Mouse (Mus musculus): ENCODE data around the gene Gcnt2. TPM values are rescaled to one million over a fixed set of nuclear protein-coding genes. Genes with fewer than 3 reads are reported as not detected.

Gcnt2 gene
- polyA plus RNA-seq, 1 experiment: 2.0 TPM

GRCm38 (mm10) chr13:40901263-40901662, 41.7 kb downstream of the Gcnt2 start:
- H3K27me3 ChIP-seq (ENCODE audit: control insufficient read depth, insufficient read depth, low read length): no peaks in the 10 kb centered on the region
- 81% methylated on average over 5 of the region's 5 CpGs for WGBS
- H3K4me1 ChIP-seq (ENCODE audit: control insufficient read depth, insufficient read depth, insufficient read length): no peaks in the 10 kb centered on the region
- no peak overlapping the region for H3K4me3 ChIP-seq (ENCODE audit: extremely low read depth, insufficient read depth, insufficient read length)
- TF ChIP-seq POLR2A (IDR thresholded peaks at IDR 0.05; ENCODE audit: low read depth, low read length): no peak
- DNase-seq (ENCODE audit: low read depth in 1 of 2, low spot score in 2 of 2): no peak
- H3K36me3 ChIP-seq (ENCODE audit: control insufficient read depth, insufficient read depth, low read length): no peaks in the 10 kb centered on the region
- H3K27ac ChIP-seq (ENCODE audit: insufficient read depth, low read length): no peak overlapping the region

DNA sequence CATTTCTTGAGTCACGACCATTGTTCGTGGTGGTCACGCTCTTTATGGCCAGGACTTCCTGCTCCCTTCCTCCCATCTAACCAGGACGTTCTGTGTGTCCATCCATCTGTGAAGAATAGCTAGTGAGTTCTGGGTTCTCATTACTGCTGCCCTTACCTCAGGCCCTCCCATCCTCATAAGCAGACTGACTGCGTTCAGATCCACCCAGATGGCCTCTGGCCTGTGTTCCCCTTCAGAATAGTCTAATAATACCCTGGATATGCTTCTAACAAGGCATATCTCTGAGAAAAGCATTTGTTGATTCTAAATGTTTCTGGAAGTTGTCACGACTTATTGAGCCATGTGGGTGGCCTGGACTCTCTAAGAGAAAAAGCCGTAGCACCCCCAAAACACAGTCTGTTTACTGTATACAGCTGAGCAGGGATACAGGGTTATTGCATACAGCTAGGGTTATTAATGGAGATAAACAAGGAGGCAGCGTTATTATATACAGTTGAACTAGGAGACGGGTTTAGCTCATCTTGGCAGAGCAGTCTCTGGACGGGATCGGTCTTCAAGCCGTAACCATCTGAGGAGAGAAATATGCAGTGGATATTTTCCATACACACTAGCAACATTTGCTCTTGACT, 42.4 kb downstream of the Gcnt2 start:
- DNase-seq (ENCODE audit: low read depth in 1 of 2, low spot score in 2 of 2): no peak
- Histone ChIP-seq H3K27ac (ENCODE audit: insufficient read depth, low read length) (no peak overlapping the region), H3K4me3 (ENCODE audit: extremely low read depth, insufficient read depth, insufficient read length) (no peak overlapping the region), H3K36me3 (ENCODE audit: control insufficient read depth, insufficient read depth, low read length) (no peaks in the 10 kb centered on the region), H3K4me1 (ENCODE audit: control insufficient read depth, insufficient read depth, insufficient read length) (no peaks in the 10 kb centered on the region), H3K27me3 (ENCODE audit: control insufficient read depth, insufficient read depth, low read length) (no peaks in the 10 kb centered on the region)
- TF ChIP-seq POLR2A (IDR thresholded peaks at IDR 0.05; ENCODE audit: low read depth, low read length) (no peak), CTCF (IDR thresholded peaks at IDR 0.05; ENCODE audit: extremely low read depth, insufficient read depth, insufficient read length, insufficient replicate concordance) (no peak)
- 71% methylated on average over 12 of the region's 12 CpGs for WGBS

DNA sequence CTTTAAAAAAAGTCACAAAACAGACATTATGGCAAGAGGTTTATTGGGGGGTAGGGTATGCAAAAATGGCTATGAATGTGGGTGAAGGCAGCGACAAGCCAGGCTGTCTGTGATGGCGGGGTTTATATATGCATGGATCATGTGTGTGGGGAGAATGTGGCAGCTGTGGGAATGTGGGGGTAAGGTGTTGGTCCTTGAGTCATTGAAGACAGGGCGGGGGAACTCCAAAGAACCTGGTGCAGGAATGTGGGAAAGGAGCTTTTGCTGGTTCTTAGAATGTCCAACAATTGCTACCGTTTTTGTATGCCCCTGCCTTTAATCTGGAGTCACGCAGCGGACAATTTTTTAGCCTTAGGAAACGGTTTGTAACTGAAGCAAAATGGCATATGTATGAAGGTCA, 44.5 kb downstream of the Gcnt2 start:
- H3K36me3 ChIP-seq (ENCODE audit: control insufficient read depth, insufficient read depth, low read length): no peaks in the 10 kb centered on the region
- DNase-seq (ENCODE audit: low read depth in 1 of 2, low spot score in 2 of 2): no peak
- WGBS: 93% methylated on average over 7 of the region's 7 CpGs

DNA sequence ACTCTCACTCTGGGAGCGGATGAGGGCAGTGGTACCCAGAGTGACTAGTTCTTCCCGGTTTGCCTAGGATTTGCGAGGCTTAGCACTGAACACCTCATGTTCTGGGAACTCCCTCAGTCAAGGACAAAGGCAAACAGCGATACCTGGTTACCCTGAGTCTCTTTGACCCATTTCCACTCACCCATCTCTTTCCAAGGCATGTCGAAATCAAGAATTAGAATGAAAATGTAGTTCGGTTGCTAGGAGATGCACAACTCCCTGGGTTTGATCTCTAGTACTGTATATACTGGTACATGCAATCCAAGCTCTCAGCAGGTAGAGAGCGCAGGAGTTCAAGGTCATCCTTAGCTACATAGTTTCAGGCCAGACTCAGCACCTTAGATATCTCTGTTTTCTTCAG, 47.0 kb downstream of the Gcnt2 start:
- Histone ChIP-seq H3K36me3 (ENCODE audit: control insufficient read depth, insufficient read depth, low read length) (no peaks in the 10 kb centered on the region), H3K27me3 (ENCODE audit: control insufficient read depth, insufficient read depth, low read length) (no peaks in the 10 kb centered on the region), H3K4me3 (ENCODE audit: extremely low read depth, insufficient read depth, insufficient read length) (no peak overlapping the region), H3K4me1 (ENCODE audit: control insufficient read depth, insufficient read depth, insufficient read length) (no peaks in the 10 kb centered on the region), H3K27ac (ENCODE audit: insufficient read depth, low read length) (no peak overlapping the region)
- DNase-seq (ENCODE audit: low read depth in 1 of 2, low spot score in 2 of 2): no peak
- 86% methylated on average over 7 of the region's 7 CpGs for WGBS
- TF ChIP-seq POLR2A (IDR thresholded peaks at IDR 0.05; ENCODE audit: low read depth, low read length): no peak
- TF ChIP-seq CTCF (IDR thresholded peaks at IDR 0.05; ENCODE audit: extremely low read depth, insufficient read depth, insufficient read length, insufficient replicate concordance): no peak

More for the DNA sequence above, 44.5 kb downstream of the Gcnt2 start:
- H3K27ac ChIP-seq (ENCODE audit: insufficient read depth, low read length): no peak overlapping the region
- no peaks in the 10 kb centered on the region for H3K4me1 ChIP-seq (ENCODE audit: control insufficient read depth, insufficient read depth, insufficient read length)
- H3K27me3 ChIP-seq (ENCODE audit: control insufficient read depth, insufficient read depth, low read length): no peaks in the 10 kb centered on the region
- TF ChIP-seq POLR2A (IDR thresholded peaks at IDR 0.05; ENCODE audit: low read depth, low read length) (no peak), CTCF (IDR thresholded peaks at IDR 0.05; ENCODE audit: extremely low read depth, insufficient read depth, insufficient read length, insufficient replicate concordance) (no peak)
- H3K4me3 ChIP-seq (ENCODE audit: extremely low read depth, insufficient read depth, insufficient read length): no peak overlapping the region

DNA sequence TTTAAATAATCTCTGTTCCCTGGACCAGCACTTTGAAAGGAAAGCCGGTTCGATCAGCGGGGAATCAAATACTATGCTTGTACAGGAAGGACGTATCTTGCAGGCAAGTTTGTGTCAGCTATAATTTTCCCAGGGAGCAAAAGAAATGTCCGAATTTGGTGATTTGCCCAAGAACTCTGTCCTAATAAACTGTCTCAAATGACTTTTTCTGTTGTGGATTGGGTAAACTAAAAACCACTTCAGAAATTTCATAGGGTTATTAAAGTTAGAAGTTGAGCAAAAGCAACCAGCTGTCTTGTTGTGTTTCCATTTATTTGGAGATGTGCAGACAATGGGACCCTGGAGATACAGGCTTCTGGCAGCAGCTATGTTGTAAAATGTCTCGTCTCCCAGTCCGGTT, 47.7 kb downstream of the Gcnt2 start:
- WGBS: 61% methylated on average over 7 of the region's 7 CpGs
- H3K27me3 ChIP-seq (ENCODE audit: control insufficient read depth, insufficient read depth, low read length): no peaks in the 10 kb centered on the region
- DNase-seq (ENCODE audit: low read depth in 1 of 2, low spot score in 2 of 2): no peak
- no peak overlapping the region for H3K4me3 ChIP-seq (ENCODE audit: extremely low read depth, insufficient read depth, insufficient read length)
- no peak overlapping the region for H3K27ac ChIP-seq (ENCODE audit: insufficient read depth, low read length)
- TF ChIP-seq POLR2A (IDR thresholded peaks at IDR 0.05; ENCODE audit: low read depth, low read length): no peak
- TF ChIP-seq CTCF (IDR thresholded peaks at IDR 0.05; ENCODE audit: extremely low read depth, insufficient read depth, insufficient read length, insufficient replicate concordance): no peak
- no peaks in the 10 kb centered on the region for H3K4me1 ChIP-seq (ENCODE audit: control insufficient read depth, insufficient read depth, insufficient read length)
- H3K36me3 ChIP-seq (ENCODE audit: control insufficient read depth, insufficient read depth, low read length): no peaks in the 10 kb centered on the region

- Histone ChIP-seq H3K4me3 (ENCODE audit: extremely low read depth, insufficient read depth, insufficient read length) (no peak overlapping the region), H3K4me1 (ENCODE audit: control insufficient read depth, insufficient read depth, insufficient read length) (no peaks in the 10 kb centered on the region), H3K27ac (ENCODE audit: insufficient read depth, low read length) (no peak overlapping the region), H3K36me3 (ENCODE audit: control insufficient read depth, insufficient read depth, low read length) (no peaks in the 10 kb centered on the region), H3K27me3 (ENCODE audit: control insufficient read depth, insufficient read depth, low read length) (no peaks in the 10 kb centered on the region)
- DNase-seq (ENCODE audit: low read depth in 1 of 2, low spot score in 2 of 2): no peak
- TF ChIP-seq CTCF (IDR thresholded peaks at IDR 0.05; ENCODE audit: extremely low read depth, insufficient read depth, insufficient read length, insufficient replicate concordance): no peak
- TF ChIP-seq POLR2A (IDR thresholded peaks at IDR 0.05; ENCODE audit: low read depth, low read length): no peak
- WGBS: 61% methylated on average over 6 of the region's 6 CpGs
Observed at GRCm38 (mm10) chr13:40908044-40908443, 48.5 kb downstream of the Gcnt2 start.

- TF ChIP-seq POLR2A (IDR thresholded peaks at IDR 0.05; ENCODE audit: low read depth, low read length): no peak
- TF ChIP-seq CTCF (IDR thresholded peaks at IDR 0.05; ENCODE audit: extremely low read depth, insufficient read depth, insufficient read length, insufficient replicate concordance): no peak
- H3K27ac ChIP-seq (ENCODE audit: insufficient read depth, low read length): no peak overlapping the region
- H3K4me3 ChIP-seq (ENCODE audit: extremely low read depth, insufficient read depth, insufficient read length): no peak overlapping the region
- 29% methylated on average over 8 of the region's 8 CpGs for WGBS
- DNase-seq (ENCODE audit: low read depth in 1 of 2, low spot score in 2 of 2): no peak
- H3K4me1 ChIP-seq (ENCODE audit: control insufficient read depth, insufficient read depth, insufficient read length): no peaks in the 10 kb centered on the region
- H3K27me3 ChIP-seq (ENCODE audit: control insufficient read depth, insufficient read depth, low read length): no peaks in the 10 kb centered on the region
- H3K36me3 ChIP-seq (ENCODE audit: control insufficient read depth, insufficient read depth, low read length): no peaks in the 10 kb centered on the region
Observed at GRCm38 (mm10) chr13:40909060-40909459, 49.5 kb downstream of the Gcnt2 start.

Data from spleen, adult 2 months (tissue).